Mouse (Mus musculus): ENCODE results near the gene Calm5.

- peak; percentile 69 for TF ChIP-seq CTCF (IDR thresholded peaks at IDR 0.05; ENCODE audit: control insufficient read depth, insufficient read depth, low read length)
- no peak for TF ChIP-seq POLR2A (IDR thresholded peaks at IDR 0.05; ENCODE audit: borderline replicate concordance, control insufficient read depth, low read depth, low read length)
Observed at GRCm38 (mm10) chr13:3896913-3897312, 42.9 kb downstream of the Calm5 start.

Data from bone marrow, adult 2 months (tissue).